Mouse (Mus musculus) thymus, postnatal 0 days (tissue): Measurements from ENCODE around the gene Morc3. TPM values are rescaled to one million over a fixed set of nuclear protein-coding genes. Genes with fewer than 3 reads are reported as not detected.
A peak's percentile ranks its signal among the peaks of the same experiment; 100 is the strongest.

Source experiments
- DNase-seq: peaks from one replicate; pipeline ENCODE4 v3.0.0-alpha.2; 2015; ENCODE audit warnings: low spot score
- polyA plus RNA-seq: library from polyadenylated mRNA; unstranded; fragments of >200 nt; fragmentation: Nextera tagmentation; extraction: Ambion mirVana; gene quantifications from 2 replicates; pipeline ENCODE4 v1.2.1, GENCODE M21; 2015

Morc3 gene
- 37.9 and 39.9 TPM in 2 replicates for polyA plus RNA-seq

GRCm38 (mm10) chr16:93831627-93832395 is at the start of gene Morc3:
Gene Morc3 (plus strand): TSS chr16:93832121.
- peak; percentile 100 for DNase-seq

DNA sequence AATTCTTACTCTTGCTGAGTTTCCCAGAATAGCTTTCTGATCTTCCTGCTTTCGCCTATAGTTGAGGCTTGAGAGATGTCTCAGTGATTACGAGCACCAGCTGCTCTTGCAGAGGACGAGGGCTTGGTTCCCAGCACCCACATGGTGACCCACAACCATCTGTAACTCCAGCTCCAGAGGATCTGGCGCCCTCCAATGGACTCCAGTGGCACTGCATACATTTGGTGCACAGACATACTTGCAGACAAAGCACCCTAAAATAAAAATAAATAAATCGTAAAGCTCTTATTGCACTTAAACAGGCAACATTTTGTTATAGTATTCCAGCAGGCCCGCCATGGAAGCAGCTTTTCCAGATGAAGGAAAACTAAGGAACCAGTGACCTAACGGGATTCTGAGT is 47.7 kb upstream of the Morc3 start:
- no peak for DNase-seq

GRCm38 (mm10) chr16:93785805-93786204 is 46.1 kb upstream of the Morc3 start:
- DNase-seq, result peak; percentile 61

- DNase-seq, result no peak
These were observed 43.5 kb upstream of the Morc3 start for GRCm38 (mm10) chr16:93788388-93788787.

DNA sequence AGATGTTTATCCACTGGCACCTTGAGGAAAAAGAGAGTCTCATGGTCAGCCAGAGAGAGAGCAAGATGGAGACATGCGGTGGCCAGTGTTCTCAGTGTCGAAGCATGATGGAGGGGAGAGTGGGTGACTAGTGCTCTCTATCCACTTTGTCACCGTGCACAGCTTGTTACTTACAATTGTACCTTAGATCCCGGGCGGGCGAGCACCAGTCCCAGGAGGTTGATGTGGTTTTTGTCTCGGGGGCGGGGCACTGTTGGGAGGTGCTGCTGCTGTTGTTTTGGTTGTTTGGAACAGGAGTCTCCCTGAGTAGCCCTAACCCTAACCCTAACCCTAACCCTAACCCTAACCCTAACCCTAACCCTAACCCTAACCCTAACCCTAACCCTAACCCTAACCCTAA is 43.0 kb upstream of the Morc3 start:
- no peak for DNase-seq

- no peak for DNase-seq
These were observed 41.8 kb upstream of the Morc3 start for GRCm38 (mm10) chr16:93789971-93790755.

DNA sequence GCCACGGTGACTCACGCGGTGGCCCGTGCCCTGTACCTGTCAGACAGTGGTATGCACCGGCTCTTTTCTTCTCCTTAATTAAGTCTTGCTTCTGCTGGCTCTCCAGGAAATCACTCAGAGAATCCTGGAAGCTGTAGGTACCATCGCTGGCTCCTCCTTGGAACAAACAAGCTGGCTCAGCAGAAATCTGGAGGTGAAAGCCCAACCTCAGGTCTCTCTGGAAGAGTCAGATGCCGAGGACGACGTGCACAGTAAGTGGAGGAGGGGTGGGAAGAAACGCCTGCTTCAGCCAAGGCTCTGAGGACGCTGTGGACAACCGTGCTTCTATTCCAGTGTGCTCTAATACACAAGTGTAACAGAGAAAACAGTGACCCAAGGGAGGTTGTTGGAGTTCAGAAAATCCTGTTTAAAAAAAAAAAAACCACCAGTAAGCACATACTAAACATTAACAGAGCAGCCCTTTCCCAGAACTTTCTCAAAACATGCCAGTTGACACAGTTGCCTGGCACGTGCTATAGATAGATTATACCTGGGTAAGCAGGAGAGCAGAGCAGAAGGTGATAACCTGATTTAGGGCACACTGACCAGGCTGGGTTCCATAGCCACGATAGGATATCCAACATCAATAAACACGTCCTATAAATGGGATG is 38.8 kb upstream of the Morc3 start:
- DNase-seq, result no peak

GRCm38 (mm10) chr16:93794845-93795244 is 37.1 kb upstream of the Morc3 start:
- DNase-seq, result no peak

- DNase-seq, result no peak
These were observed 36.5 kb upstream of the Morc3 start for GRCm38 (mm10) chr16:93795391-93795790.

DNA sequence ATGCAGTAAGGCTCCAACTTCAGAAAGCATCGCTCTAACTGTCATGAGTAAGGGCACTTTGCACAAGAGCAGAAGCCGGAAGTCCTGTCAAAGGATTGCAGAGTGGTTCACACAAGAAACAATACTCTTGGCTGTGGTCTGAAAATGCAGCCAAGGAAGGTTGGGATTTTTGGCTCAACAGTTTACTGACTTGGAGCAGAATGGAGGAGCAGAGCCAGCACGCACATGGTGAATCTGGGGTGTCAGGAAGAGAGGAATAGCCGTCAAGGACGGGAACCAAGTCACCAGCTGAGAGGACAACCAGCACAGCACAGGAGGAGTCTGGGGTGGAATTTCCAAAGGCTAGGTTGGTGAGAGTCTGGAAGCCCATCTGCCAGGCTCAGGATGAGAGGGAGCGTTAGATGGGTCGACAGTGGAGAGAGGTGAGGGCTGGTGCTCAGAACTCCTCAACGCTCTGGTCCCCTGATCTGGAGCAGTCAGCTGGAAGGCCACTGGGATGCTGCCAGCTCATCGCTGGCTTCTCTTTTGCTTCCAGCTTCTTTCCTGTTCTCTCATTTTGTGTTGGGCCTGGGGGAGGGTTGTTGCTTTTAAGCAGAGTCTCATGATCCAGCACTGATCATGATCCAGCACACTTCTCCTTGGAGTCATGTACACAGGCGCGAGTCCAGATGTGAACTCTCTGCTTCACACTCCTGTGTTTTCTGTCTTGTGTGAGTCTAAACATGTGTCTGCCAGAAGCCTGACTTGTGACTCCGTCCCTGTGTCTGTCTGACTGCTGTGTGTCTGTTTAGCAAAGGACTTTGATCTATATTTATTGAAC is 34.7 kb upstream of the Morc3 start:
- DNase-seq, result no peak

GRCm38 (mm10) chr16:93797841-93798492 is 34.0 kb upstream of the Morc3 start:
- DNase-seq, result no peak

DNA sequence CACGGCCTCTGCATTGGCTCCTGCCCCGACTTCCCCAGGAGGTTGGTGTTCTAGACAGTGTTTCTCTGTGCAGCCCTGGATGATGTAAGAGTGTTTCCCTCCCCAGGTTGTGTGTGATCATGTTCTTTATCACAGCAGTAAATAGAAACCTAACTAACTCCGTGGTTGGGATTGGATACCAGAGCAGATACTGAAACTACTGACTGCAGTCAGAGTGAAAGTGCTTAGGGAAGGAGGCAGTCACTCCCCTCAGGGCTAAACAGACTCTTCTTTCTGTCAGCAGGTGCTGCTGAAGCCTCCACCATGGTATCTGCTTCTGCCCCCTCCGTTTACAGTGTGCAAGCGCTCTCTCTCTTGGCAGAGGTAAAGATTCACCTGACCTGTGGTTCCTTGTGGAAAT is 33.3 kb upstream of the Morc3 start:
- DNase-seq, result no peak

- DNase-seq, result no peak
These were observed 32.9 kb upstream of the Morc3 start for GRCm38 (mm10) chr16:93799071-93799470.

- no peak for DNase-seq
These were observed 32.0 kb upstream of the Morc3 start for GRCm38 (mm10) chr16:93799936-93800335.

DNA sequence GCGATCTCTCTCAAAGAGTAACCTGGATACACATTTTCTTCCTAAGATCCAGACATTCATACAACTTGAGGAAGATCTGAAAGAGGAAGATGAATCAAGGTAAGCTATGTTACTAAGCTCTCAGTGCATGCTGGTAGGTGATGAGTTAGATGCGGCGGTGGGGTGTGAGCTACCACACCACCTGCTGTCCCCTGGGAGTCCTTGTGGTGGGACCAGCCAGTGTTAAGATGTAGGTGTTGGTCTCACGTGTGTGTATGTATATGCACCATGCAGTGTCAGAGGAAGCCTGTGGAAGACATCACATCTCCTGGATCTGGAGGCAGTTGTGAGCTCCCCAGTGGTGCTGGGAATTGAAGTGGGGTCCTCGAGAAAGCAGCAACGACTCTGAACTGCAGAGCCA is 24.8 kb upstream of the Morc3 start:
- DNase-seq, result no peak

DNA sequence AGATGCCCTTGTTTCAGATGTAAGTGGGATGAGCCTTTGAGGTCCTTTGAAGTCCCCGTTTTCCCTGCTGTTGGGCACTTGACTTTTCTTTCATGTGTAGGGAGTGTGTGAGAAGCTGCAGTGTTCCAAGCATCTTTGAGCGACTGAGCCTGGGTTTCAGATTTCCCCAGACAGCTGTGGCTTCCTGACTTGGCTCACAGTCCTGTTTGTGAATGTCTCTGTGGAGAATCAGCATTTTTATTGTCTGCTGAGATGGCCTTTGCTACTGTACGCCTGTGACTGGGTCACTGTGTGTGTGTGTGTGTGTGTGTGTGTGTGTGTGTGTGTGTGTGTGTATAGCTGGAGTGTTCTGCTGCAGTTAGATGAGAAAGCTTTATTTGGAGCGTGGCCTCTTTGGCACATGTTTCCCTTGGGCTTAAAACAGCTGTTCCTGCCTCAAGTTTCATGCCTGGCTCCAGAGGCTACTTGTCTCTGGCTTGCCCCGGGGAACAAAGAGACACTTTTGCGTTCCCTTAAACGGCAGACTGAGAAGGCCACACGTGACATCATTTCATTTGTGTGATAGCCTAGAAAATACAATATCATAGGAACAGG is 23.9 kb upstream of the Morc3 start:
- no peak for DNase-seq

DNA sequence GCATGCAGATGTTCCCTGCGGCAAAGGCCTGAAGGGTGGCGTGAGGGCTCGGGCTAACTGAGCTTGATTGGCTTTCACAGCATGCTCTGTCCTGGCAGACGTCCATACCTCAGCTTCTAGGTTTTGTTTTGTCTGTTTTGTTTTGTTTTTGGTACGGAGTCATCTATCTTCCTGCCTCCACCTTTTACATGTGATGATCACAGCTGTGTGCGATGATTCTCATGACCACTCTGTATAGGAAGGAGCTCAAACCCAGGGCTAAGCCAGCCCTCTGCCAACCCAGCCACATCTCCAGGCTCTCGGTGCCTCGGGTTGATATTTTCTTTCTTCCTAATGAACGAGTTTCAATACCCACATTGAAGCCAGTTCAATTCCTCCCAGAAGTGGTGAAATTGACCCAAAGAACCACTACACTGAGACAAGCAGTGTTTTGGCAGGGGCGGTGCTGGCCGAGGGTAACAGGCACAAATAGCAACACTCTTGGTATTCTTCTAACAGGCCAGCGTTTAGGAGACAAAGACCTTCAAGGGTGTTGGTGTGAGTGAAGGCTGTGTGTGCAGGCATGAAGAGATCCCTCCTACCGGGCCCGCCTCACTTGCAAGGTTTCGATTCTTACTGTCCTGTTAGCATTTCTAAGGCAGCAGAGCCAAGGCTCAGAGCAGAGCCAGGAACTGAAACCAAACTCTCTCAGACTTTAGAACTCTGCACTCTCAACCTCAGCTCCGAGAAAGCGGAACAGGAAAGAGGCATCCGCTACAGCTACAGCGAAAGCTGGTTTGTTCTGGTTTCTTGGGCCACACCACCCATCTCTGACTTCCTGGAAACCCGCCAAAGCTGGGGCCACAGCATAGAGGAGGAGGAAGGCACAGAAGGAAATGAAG is 15.8 kb upstream of the Morc3 start:
- peak; percentile 90 for DNase-seq

DNA sequence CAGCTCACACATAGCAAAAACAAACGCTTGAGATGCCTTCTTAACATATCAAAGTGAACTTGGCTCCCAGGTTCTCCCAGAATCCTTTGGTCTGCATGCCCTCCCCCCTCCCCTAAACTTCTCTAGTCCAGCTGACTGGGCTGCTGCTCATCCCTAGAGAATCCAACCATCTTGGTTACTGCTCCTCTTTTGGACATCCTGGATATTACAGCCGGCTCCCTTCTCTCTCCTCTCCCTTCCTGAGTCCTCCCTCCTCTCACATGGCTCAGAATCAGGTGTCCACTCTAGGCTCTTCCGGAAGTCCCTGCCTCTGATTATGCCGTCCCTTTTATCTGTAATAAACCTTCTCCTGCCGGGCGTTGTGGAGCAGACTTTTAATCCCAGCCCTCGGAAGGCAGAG is 15.1 kb upstream of the Morc3 start:
- DNase-seq, result no peak

DNA sequence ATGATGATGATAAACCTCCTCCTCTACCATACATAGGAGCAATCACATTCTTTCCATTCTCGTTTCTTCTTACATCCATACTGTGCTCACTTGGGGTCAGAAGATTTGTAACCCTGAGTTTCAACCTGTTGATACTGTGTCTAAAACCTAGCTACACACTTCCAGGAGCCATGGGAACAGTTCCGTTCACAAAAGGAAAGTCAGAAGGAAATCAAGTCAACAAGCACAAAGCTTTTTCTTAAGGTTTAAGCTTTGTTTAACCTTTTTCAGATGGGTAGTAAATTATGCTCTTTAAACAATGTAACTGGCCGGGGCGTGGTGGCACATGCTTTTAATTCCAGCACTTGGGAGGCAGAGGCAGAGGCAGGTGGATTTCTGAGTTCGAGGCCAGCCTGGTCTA is 14.6 kb upstream of the Morc3 start:
- DNase-seq, result no peak
